ENCODE assay signal across 19 mouse cellular contexts in the genomic region with DNA sequence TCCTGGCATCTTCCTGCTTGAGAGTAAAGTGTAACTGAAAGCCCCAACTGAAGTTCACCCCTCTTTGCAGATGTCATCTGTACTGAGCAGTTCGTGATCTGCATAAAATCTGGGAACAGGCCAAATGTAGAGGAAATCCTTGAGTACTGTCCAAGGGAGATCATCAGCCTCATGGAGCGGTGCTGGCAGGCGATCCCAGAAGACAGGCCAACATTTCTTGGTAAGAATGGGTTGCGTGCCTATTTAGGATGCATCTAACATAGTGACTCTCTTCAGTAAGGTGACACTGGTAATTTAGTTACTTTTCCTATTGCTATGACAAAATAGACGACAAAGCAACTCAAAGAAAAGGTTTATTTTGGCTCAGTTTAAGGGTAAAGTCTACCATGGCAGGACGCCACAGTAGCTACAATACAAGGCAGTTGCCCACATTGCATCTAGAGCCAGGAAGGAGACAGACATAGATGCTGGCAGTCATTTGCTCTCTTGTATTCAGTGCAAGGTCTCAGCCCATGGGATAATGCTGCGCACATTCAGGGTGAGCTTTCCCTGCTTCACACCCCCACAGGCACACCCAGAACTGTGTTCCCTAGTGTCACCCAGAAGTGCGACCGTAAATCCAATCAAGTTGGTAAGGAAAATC. TPM values are rescaled to one million over a fixed set of nuclear protein-coding genes. Genes with fewer than 3 reads are reported as not detected.
A peak's percentile ranks its signal among the peaks of the same experiment; 100 is the strongest.
DNase-seq lines count a peak whose midpoint lies in the region; ATAC-seq lines count a peak whose summit lies in the region.
"Had no signal": no experiment of that assay in that cellular context is flagged by ENCODE, and none has a peak within 500 bp of the region (broad histone marks: within the 10 kb centered on the region; RNA-seq: fewer than 3 reads in every experiment).

No protein-coding gene starts in this region.

- peak; percentile 29 for DNase-seq in adrenal gland, adult 2 months
- no peak for DNase-seq in adrenal gland, adult 18-20 months (ENCODE audit: low spot score in 2 of 2)
- peak; percentile 23 for DNase-seq in midbrain, embryonic 14.5 days
- peak; percentile 76 to 82 for DNase-seq in cerebellum, postnatal 14 days
- DNase-seq: adrenal gland, postnatal 14 days; gastrocnemius, adult 2 months; kidney, adult 18-20 months; kidney, postnatal 14 days had no signal

- no peak overlapping the region for H3K27ac ChIP-seq in hindbrain, embryonic 15.5 days (replicated peaks)
- no peak overlapping the region for H3K27ac ChIP-seq in hindbrain, embryonic 13.5 days
- H3K27ac ChIP-seq in midbrain, embryonic 14.5 days (replicated peaks; ENCODE audit: low read depth, low read length) = no peak overlapping the region
- no peak overlapping the region for H3K27ac ChIP-seq in midbrain, embryonic 16.5 days (ENCODE audit: low read length)
- H3K27ac ChIP-seq: embryonic facial prominence, embryonic 15.5 days; gastrocnemius, adult 2 months; heart, embryonic 15.5 days; left cerebral cortex, adult 2 months; limb, embryonic 12.5 days; liver, embryonic 15.5 days; macrophage; midbrain, embryonic 13.5 days had no signal

- H3K4me2 ChIP-seq in hindbrain, embryonic 15.5 days = no peak overlapping the region
- no peak overlapping the region for H3K4me2 ChIP-seq in hindbrain, embryonic 13.5 days
- no peak overlapping the region for H3K4me2 ChIP-seq in midbrain, embryonic 14.5 days (ENCODE audit: low read length)
- no peak overlapping the region for H3K4me2 ChIP-seq in midbrain, embryonic 16.5 days (ENCODE audit: low read length)
- H3K4me2 ChIP-seq: embryonic facial prominence, embryonic 15.5 days; heart, embryonic 15.5 days; limb, embryonic 12.5 days; liver, embryonic 15.5 days; midbrain, embryonic 13.5 days had no signal

- WGBS in hindbrain, embryonic 15.5 days = 86% methylated on average over 9 of the region's 9 CpGs
- 96% methylated on average over 9 of the region's 9 CpGs for WGBS in hindbrain, embryonic 13.5 days
- 93% methylated on average over 9 of the region's 9 CpGs for WGBS in midbrain, embryonic 14.5 days
- 88% methylated on average over 9 of the region's 9 CpGs for WGBS in midbrain, embryonic 16.5 days

- H3K4me1 ChIP-seq in hindbrain, embryonic 15.5 days (replicated peaks) = no peaks in the 10 kb centered on the region
- H3K4me1 ChIP-seq in hindbrain, embryonic 13.5 days (replicated peaks) = no peaks in the 10 kb centered on the region
- no peaks in the 10 kb centered on the region for H3K4me1 ChIP-seq in midbrain, embryonic 14.5 days (ENCODE audit: control insufficient read depth, insufficient read depth, low read length)
- no peaks in the 10 kb centered on the region for H3K4me1 ChIP-seq in midbrain, embryonic 16.5 days (ENCODE audit: control insufficient read depth, insufficient read depth, low read length)
- H3K4me1 ChIP-seq: embryonic facial prominence, embryonic 15.5 days; heart, embryonic 15.5 days; limb, embryonic 12.5 days; liver, embryonic 15.5 days; midbrain, embryonic 13.5 days had no signal

- no peaks in the 10 kb centered on the region for H3K9me3 ChIP-seq in hindbrain, embryonic 15.5 days
- no peaks in the 10 kb centered on the region for H3K9me3 ChIP-seq in hindbrain, embryonic 13.5 days
- H3K9me3 ChIP-seq in midbrain, embryonic 14.5 days (ENCODE audit: control insufficient read depth, low read length) = no peaks in the 10 kb centered on the region
- H3K9me3 ChIP-seq in midbrain, embryonic 16.5 days (replicated peaks; ENCODE audit: control insufficient read depth, low read length, poor library complexity, severe bottlenecking) = no peaks in the 10 kb centered on the region
- H3K9me3 ChIP-seq: embryonic facial prominence, embryonic 15.5 days; heart, embryonic 15.5 days; limb, embryonic 12.5 days; liver, embryonic 15.5 days; midbrain, embryonic 13.5 days had no signal

- H3K4me3 ChIP-seq in hindbrain, embryonic 15.5 days = no peak overlapping the region
- H3K4me3 ChIP-seq in hindbrain, embryonic 13.5 days = no peak overlapping the region
- H3K4me3 ChIP-seq in midbrain, embryonic 14.5 days (replicated peaks; ENCODE audit: low read depth, low read length) = no peak overlapping the region
- no peak overlapping the region for H3K4me3 ChIP-seq in midbrain, embryonic 16.5 days (ENCODE audit: low read depth, low read length)
- H3K4me3 ChIP-seq: embryonic facial prominence, embryonic 15.5 days; gastrocnemius, adult 2 months; heart, embryonic 15.5 days; left cerebral cortex, adult 2 months; limb, embryonic 12.5 days; liver, embryonic 15.5 days; midbrain, embryonic 13.5 days had no signal

- H3K27me3 ChIP-seq in hindbrain, embryonic 15.5 days = no peaks in the 10 kb centered on the region
- no peaks in the 10 kb centered on the region for H3K27me3 ChIP-seq in hindbrain, embryonic 13.5 days
- H3K27me3 ChIP-seq in midbrain, embryonic 14.5 days (ENCODE audit: control insufficient read depth, insufficient read depth, low read length) = no peaks in the 10 kb centered on the region
- no peaks in the 10 kb centered on the region for H3K27me3 ChIP-seq in midbrain, embryonic 16.5 days (ENCODE audit: control insufficient read depth, insufficient read depth, low read depth, low read length)
- H3K27me3 ChIP-seq: embryonic facial prominence, embryonic 15.5 days; heart, embryonic 15.5 days; limb, embryonic 12.5 days; liver, embryonic 15.5 days; midbrain, embryonic 13.5 days had no signal

- H3K9ac ChIP-seq in hindbrain, embryonic 15.5 days = no peak overlapping the region
- H3K9ac ChIP-seq in hindbrain, embryonic 13.5 days = no peak overlapping the region
- H3K9ac ChIP-seq in midbrain, embryonic 14.5 days (replicated peaks; ENCODE audit: low read length) = no peak overlapping the region
- no peak overlapping the region for H3K9ac ChIP-seq in midbrain, embryonic 16.5 days (ENCODE audit: low read depth, low read length)
- H3K9ac ChIP-seq: embryonic facial prominence, embryonic 15.5 days; heart, embryonic 15.5 days; limb, embryonic 12.5 days; liver, embryonic 15.5 days; midbrain, embryonic 13.5 days had no signal

- H3K36me3 ChIP-seq in hindbrain, embryonic 15.5 days = peaks cover 62% of the 10 kb centered on the region
- peaks cover 51% of the 10 kb centered on the region for H3K36me3 ChIP-seq in hindbrain, embryonic 13.5 days
- peaks cover 34% of the 10 kb centered on the region for H3K36me3 ChIP-seq in midbrain, embryonic 14.5 days (ENCODE audit: control insufficient read depth, insufficient read depth, low read length)
- peaks cover 31% of the 10 kb centered on the region for H3K36me3 ChIP-seq in midbrain, embryonic 16.5 days (ENCODE audit: control insufficient read depth, insufficient read depth, low read length)

- ATAC-seq in hindbrain, embryonic 15.5 days (ENCODE audit: low FRiP score, low read depth) = peak; percentile 89
- no peak for ATAC-seq in hindbrain, embryonic 13.5 days (ENCODE audit: low FRiP score)
- ATAC-seq in midbrain, embryonic 14.5 days (ENCODE audit: low FRiP score, low TSS enrichment) = no peak
- no peak for ATAC-seq in midbrain, embryonic 16.5 days
- no peak for ATAC-seq in inflammation-experienced regulatory T-cells, adult 6 months
- ATAC-seq: midbrain, embryonic 13.5 days had no signal

RNA-seq across cellular contexts. Expression of a gene that starts 14.5 kb away (rescaled TPM):
- 100 to 1,000 TPM; 437 to 541 TPM for total RNA-seq in adrenal gland, adult 2 months (2021)
- 102 and 109 TPM in 2 replicates for polyA plus RNA-seq in adrenal gland, adult 2 months (2012; rRNA removed)
- total RNA-seq in adrenal gland, adult 18-20 months (2021) = 100 to 1,000 TPM; 279 to 624 TPM
- 38.8 and 39.0 TPM in 2 replicates for polyA plus RNA-seq in hindbrain, embryonic 15.5 days (2015; fragmentation: Nextera tagmentation; extraction: Ambion mirVana)
- 37.4 and 38.7 TPM in 2 replicates for polyA plus RNA-seq in hindbrain, embryonic 13.5 days (2015; fragmentation: Nextera tagmentation; extraction: Ambion mirVana)
- polyA plus RNA-seq in midbrain, embryonic 14.5 days (2014; fragmentation: Nextera tagmentation; extraction: Ambion mirVana) = 31.0 and 40.0 TPM in 2 replicates
- polyA plus RNA-seq in midbrain, embryonic 16.5 days (2015; fragmentation: Nextera tagmentation; extraction: Ambion mirVana) = 32.4 and 33.7 TPM in 2 replicates
- polyA plus RNA-seq in inflammation-experienced regulatory T-cells, adult 6 months (2017; shearing (Covaris generic)) = 10 to 100 TPM; 39.5 to 66.1 (median 50.4) TPM

RNA-seq across cellular contexts. Expression of a gene that starts 14.9 kb away (rescaled TPM):
- 10 to 100 TPM; 27.2 to 31.9 TPM for total RNA-seq in adrenal gland, adult 2 months (2021)
- 12.7 and 12.8 TPM in 2 replicates for polyA plus RNA-seq in adrenal gland, adult 2 months (2012; rRNA removed)
- 10 to 100 TPM; 23.6 to 31.1 TPM for total RNA-seq in adrenal gland, adult 18-20 months (2021)
- 7.3 and 8.0 TPM in 2 replicates for polyA plus RNA-seq in hindbrain, embryonic 15.5 days (2015; fragmentation: Nextera tagmentation; extraction: Ambion mirVana)
- 6.1 and 6.6 TPM in 2 replicates for polyA plus RNA-seq in hindbrain, embryonic 13.5 days (2015; fragmentation: Nextera tagmentation; extraction: Ambion mirVana)
- polyA plus RNA-seq in midbrain, embryonic 14.5 days (2014; fragmentation: Nextera tagmentation; extraction: Ambion mirVana) = 4.2 and 4.7 TPM in 2 replicates
- 4.9 and 6.4 TPM in 2 replicates for polyA plus RNA-seq in midbrain, embryonic 16.5 days (2015; fragmentation: Nextera tagmentation; extraction: Ambion mirVana)
- 10 to 100 TPM; 10.6 to 17.5 (median 16.5) TPM for polyA plus RNA-seq in inflammation-experienced regulatory T-cells, adult 6 months (2017; shearing (Covaris generic))

RNA-seq across cellular contexts. Expression of a gene that starts 20.3 kb away (rescaled TPM):
- 10 to 100 TPM; 74.9 to 75.1 TPM for total RNA-seq in adrenal gland, adult 2 months (2021)
- 57.4 and 61.2 TPM in 2 replicates for polyA plus RNA-seq in adrenal gland, adult 2 months (2012; rRNA removed)
- 10 to 100 TPM; 81.0 to 98.3 TPM for total RNA-seq in adrenal gland, adult 18-20 months (2021)
- 36.6 and 41.4 TPM in 2 replicates for polyA plus RNA-seq in hindbrain, embryonic 15.5 days (2015; fragmentation: Nextera tagmentation; extraction: Ambion mirVana)
- 34.9 and 39.8 TPM in 2 replicates for polyA plus RNA-seq in hindbrain, embryonic 13.5 days (2015; fragmentation: Nextera tagmentation; extraction: Ambion mirVana)
- polyA plus RNA-seq in midbrain, embryonic 14.5 days (2014; fragmentation: Nextera tagmentation; extraction: Ambion mirVana) = 28.7 and 36.8 TPM in 2 replicates
- polyA plus RNA-seq in midbrain, embryonic 16.5 days (2015; fragmentation: Nextera tagmentation; extraction: Ambion mirVana) = 39.2 and 45.1 TPM in 2 replicates
- 10 to 100 TPM; 11.8 to 33.6 (median 31.4) TPM for polyA plus RNA-seq in inflammation-experienced regulatory T-cells, adult 6 months (2017; shearing (Covaris generic))

RNA-seq across cellular contexts. Expression of a gene that starts 52.6 kb away (rescaled TPM):
- total RNA-seq in adrenal gland, adult 2 months (2021) = 10 to 100 TPM; 40.9 to 64.5 TPM
- polyA plus RNA-seq in adrenal gland, adult 2 months (2012; rRNA removed) = 2.9 and 4.0 TPM in 2 replicates
- 10 to 100 TPM; 28.6 to 51.8 TPM for total RNA-seq in adrenal gland, adult 18-20 months (2021)
- 9.0 and 9.1 TPM in 2 replicates for polyA plus RNA-seq in hindbrain, embryonic 15.5 days (2015; fragmentation: Nextera tagmentation; extraction: Ambion mirVana)
- polyA plus RNA-seq in hindbrain, embryonic 13.5 days (2015; fragmentation: Nextera tagmentation; extraction: Ambion mirVana) = 9.0 and 10.3 TPM in 2 replicates
- polyA plus RNA-seq in midbrain, embryonic 14.5 days (2014; fragmentation: Nextera tagmentation; extraction: Ambion mirVana) = 4.7 and 9.4 TPM in 2 replicates
- polyA plus RNA-seq in midbrain, embryonic 16.5 days (2015; fragmentation: Nextera tagmentation; extraction: Ambion mirVana) = 6.3 and 7.7 TPM in 2 replicates
- 10 to 100 TPM; 10.3 to 21.3 (median 10.4) TPM for polyA plus RNA-seq in inflammation-experienced regulatory T-cells, adult 6 months (2017; shearing (Covaris generic))

Comparison
In these comparisons a context has a peak if more than half of its experiments do, and no peak if none do; other contexts are left out.
1. DNase-seq: peak in adrenal gland, adult 2 months (single experiment), midbrain, embryonic 14.5 days (single experiment) and cerebellum, postnatal 14 days (2 of 2); none in adrenal gland, adult 18-20 months (0 of 2).